Mouse (Mus musculus): ENCODE results near the gene Reg4. TPM values are rescaled to one million over a fixed set of nuclear protein-coding genes. Genes with fewer than 3 reads are reported as not detected.

The Reg4 gene
- polyA plus RNA-seq, 2 experiments: not detected

- no peaks in the 10 kb centered on the region for H3K27me3 ChIP-seq (ENCODE audit: control insufficient read depth, insufficient read depth, low read length)
- ATAC-seq (ENCODE audit: insufficient read depth) (no peak), DNase-seq (ENCODE audit: low read depth in 3 of 3, low spot score in 3 of 3) (no peak)
- no peak overlapping the region for H3K4me3 ChIP-seq (ENCODE audit: insufficient read depth in 1 of 2, low read depth in 2 of 2, low read length in 2 of 2)
- TF ChIP-seq CTCF (IDR thresholded peaks at IDR 0.05; ENCODE audit: low read depth): no peak
- WGBS (ENCODE audit: insufficient replicate concordance): 68% methylated on average over 10 of the region's 10 CpGs
- no peak overlapping the region for H3K9ac ChIP-seq (replicated peaks)
- 0 out of 4 replicates have a peak, but pooled peaks cover 0 to 2% of the 10 kb centered on the region in 2 experiments for H3K4me1 ChIP-seq (replicated peaks; ENCODE audit: control insufficient read depth in 2 of 2, insufficient read depth in 2 of 2, low read length in 1 of 2)
- no peaks in the 10 kb centered on the region for H3K9me3 ChIP-seq (ENCODE audit: control insufficient read depth, low read length)
- H3K27ac ChIP-seq: no peak overlapping the region
- no peaks in the 10 kb centered on the region for H3K36me3 ChIP-seq (replicated peaks; ENCODE audit: control insufficient read depth, insufficient read depth, low read depth)
- no peak overlapping the region for H3K4me2 ChIP-seq (ENCODE audit: low read depth)
Measured at GRCm38 (mm10) chr3:98210860-98211259, 11.1 kb upstream of the Reg4 start.

- Histone ChIP-seq H3K36me3 (replicated peaks; ENCODE audit: control insufficient read depth, insufficient read depth, low read depth) (no peaks in the 10 kb centered on the region), H3K4me3 (ENCODE audit: insufficient read depth in 1 of 2, low read depth in 2 of 2, low read length in 2 of 2) (no peak overlapping the region), H3K9me3 (ENCODE audit: control insufficient read depth, low read length) (no peaks in the 10 kb centered on the region), H3K27me3 (ENCODE audit: control insufficient read depth, insufficient read depth, low read length) (no peaks in the 10 kb centered on the region), H3K4me1 (replicated peaks; ENCODE audit: control insufficient read depth in 2 of 2, insufficient read depth in 2 of 2, low read length in 1 of 2) (0 out of 4 replicates have a peak, but pooled peaks cover 0 to 2% of the 10 kb centered on the region in 2 experiments), H3K9ac (replicated peaks) (no peak overlapping the region), H3K27ac (no peak overlapping the region), H3K4me2 (ENCODE audit: low read depth) (no peak overlapping the region)
- ATAC-seq (ENCODE audit: insufficient read depth) (no peak), DNase-seq (ENCODE audit: low read depth in 3 of 3, low spot score in 3 of 3) (no peak)
- no peak for TF ChIP-seq CTCF (IDR thresholded peaks at IDR 0.05; ENCODE audit: low read depth)
- no peak for TF ChIP-seq EP300 (IDR thresholded peaks at IDR 0.05; ENCODE audit: low read depth)
- WGBS (ENCODE audit: insufficient replicate concordance): 57% methylated on average over 7 of the region's 7 CpGs
Measured at GRCm38 (mm10) chr3:98211301-98212081, 10.5 kb upstream of the Reg4 start.

- Histone ChIP-seq H3K4me3 (ENCODE audit: insufficient read depth in 1 of 2, low read depth in 2 of 2, low read length in 2 of 2) (no peak overlapping the region), H3K27me3 (ENCODE audit: control insufficient read depth, insufficient read depth, low read length) (no peaks in the 10 kb centered on the region), H3K36me3 (replicated peaks; ENCODE audit: control insufficient read depth, insufficient read depth, low read depth) (no peaks in the 10 kb centered on the region), H3K9me3 (ENCODE audit: control insufficient read depth, low read length) (no peaks in the 10 kb centered on the region), H3K27ac (no peak overlapping the region), H3K4me2 (ENCODE audit: low read depth) (no peak overlapping the region), H3K9ac (replicated peaks) (no peak overlapping the region), H3K4me1 (replicated peaks; ENCODE audit: control insufficient read depth in 2 of 2, insufficient read depth in 2 of 2, low read length in 1 of 2) (0 out of 4 replicates have a peak, but pooled peaks cover 0 to 2% of the 10 kb centered on the region in 2 experiments)
- DNase-seq (ENCODE audit: low read depth in 3 of 3, low spot score in 3 of 3) (no peak), ATAC-seq (ENCODE audit: insufficient read depth) (no peak)
- no peak for TF ChIP-seq EP300 (IDR thresholded peaks at IDR 0.05; ENCODE audit: low read depth)
- TF ChIP-seq CTCF (IDR thresholded peaks at IDR 0.05; ENCODE audit: low read depth): no peak
- 52% methylated on average over 3 of the region's 3 CpGs for WGBS (ENCODE audit: insufficient replicate concordance)
Measured at GRCm38 (mm10) chr3:98216296-98216695, 5.7 kb upstream of the Reg4 start.

GRCm38 (mm10) chr3:98223263-98223662 is 1.3 kb downstream of the Reg4 start:
- Histone ChIP-seq H3K27me3 (ENCODE audit: control insufficient read depth, insufficient read depth, low read length) (no peaks in the 10 kb centered on the region), H3K36me3 (replicated peaks; ENCODE audit: control insufficient read depth, insufficient read depth, low read depth) (no peaks in the 10 kb centered on the region), H3K4me1 (replicated peaks; ENCODE audit: control insufficient read depth in 2 of 2, insufficient read depth in 2 of 2, low read length in 1 of 2) (peaks cover 0 to 7% of the 10 kb centered on the region in 2 experiments; a peak in 2 of 4 replicates), H3K27ac (no peak overlapping the region), H3K9ac (replicated peaks) (no peak overlapping the region), H3K4me3 (ENCODE audit: insufficient read depth in 1 of 2, low read depth in 2 of 2, low read length in 2 of 2) (no peak overlapping the region), H3K4me2 (ENCODE audit: low read depth) (no peak overlapping the region), H3K9me3 (ENCODE audit: control insufficient read depth, low read length) (no peaks in the 10 kb centered on the region)
- WGBS (ENCODE audit: insufficient replicate concordance): 66% methylated on average over 3 of the region's 3 CpGs
- DNase-seq (ENCODE audit: low read depth in 3 of 3, low spot score in 3 of 3): no peak
- ATAC-seq (ENCODE audit: insufficient read depth): no peak
- TF ChIP-seq EP300 (IDR thresholded peaks at IDR 0.05; ENCODE audit: low read depth): no peak
- TF ChIP-seq CTCF (IDR thresholded peaks at IDR 0.05; ENCODE audit: low read depth): no peak

- ATAC-seq (ENCODE audit: insufficient read depth): no peak
- 31% methylated on average over 9 of the region's 9 CpGs for WGBS (ENCODE audit: insufficient replicate concordance)
- H3K9me3 ChIP-seq (ENCODE audit: control insufficient read depth, low read length): no peaks in the 10 kb centered on the region
Measured at GRCm38 (mm10) chr3:98223783-98224580, 2.0 kb downstream of the Reg4 start.

More at GRCm38 (mm10) chr3:98223783-98224580, 2.0 kb downstream of the Reg4 start:
- Histone ChIP-seq H3K36me3 (replicated peaks; ENCODE audit: control insufficient read depth, insufficient read depth, low read depth) (no peaks in the 10 kb centered on the region), H3K4me2 (ENCODE audit: low read depth) (no peak overlapping the region), H3K27ac (no peak overlapping the region), H3K4me3 (ENCODE audit: insufficient read depth in 1 of 2, low read depth in 2 of 2, low read length in 2 of 2) (no peak overlapping the region), H3K9ac (replicated peaks) (no peak overlapping the region), H3K4me1 (replicated peaks; ENCODE audit: control insufficient read depth in 2 of 2, insufficient read depth in 2 of 2, low read length in 1 of 2) (peaks cover 0 to 7% of the 10 kb centered on the region in 2 experiments; a peak in 2 of 4 replicates), H3K27me3 (ENCODE audit: control insufficient read depth, insufficient read depth, low read length) (no peaks in the 10 kb centered on the region)
- TF ChIP-seq EP300 (IDR thresholded peaks at IDR 0.05; ENCODE audit: low read depth) (no peak), CTCF (IDR thresholded peaks at IDR 0.05; ENCODE audit: low read depth) (peak; percentile 53)
- DNase-seq (ENCODE audit: low read depth in 3 of 3, low spot score in 3 of 3): peak in 1 of 3 experiments; percentile 13
